Mouse (Mus musculus): ENCODE measurements at regions not wholly inside any gene's neighbourhood (a gene's known extent, or its start where the extent isn't known, plus 50 kb on each side); places are given as distances from the start of the nearest gene placed in this dataset.

DNA sequence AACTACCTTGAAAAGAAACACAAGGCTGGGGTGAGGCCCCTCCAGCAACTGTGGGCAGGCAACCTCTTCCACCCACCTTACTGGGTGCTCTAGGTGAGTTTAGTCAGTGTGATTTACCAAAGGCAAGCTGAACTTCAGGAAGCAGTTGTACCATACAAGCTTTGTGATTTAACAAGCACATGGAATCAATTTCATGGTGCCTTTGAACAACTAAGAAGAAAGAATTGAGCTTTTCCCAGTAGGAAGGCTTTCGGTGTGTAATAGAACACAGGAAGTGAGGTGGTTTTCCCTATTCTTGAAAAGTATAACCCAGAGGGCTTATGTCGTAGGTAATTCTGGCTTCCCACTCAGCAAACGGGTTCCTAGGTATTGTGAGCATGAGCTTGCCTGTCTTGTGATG, 82.7 kb upstream of the Myocd start:
- H3K4me3 ChIP-seq (replicated peaks; ENCODE audit: low read length) = no peak overlapping the region
- ATAC-seq = no peak
- H3K9ac ChIP-seq (replicated peaks; ENCODE audit: low read depth, low read length) = no peak overlapping the region
- no peaks in the 10 kb centered on the region for H3K9me3 ChIP-seq (ENCODE audit: control insufficient read depth, low read length)
- no peaks in the 10 kb centered on the region for H3K4me1 ChIP-seq (replicated peaks; ENCODE audit: control insufficient read depth, insufficient read depth, low read length)
- H3K27ac ChIP-seq (ENCODE audit: low read length) = no peak overlapping the region
- 73% methylated on average over 3 of the region's 3 CpGs for WGBS
- H3K27me3 ChIP-seq (replicated peaks; ENCODE audit: control insufficient read depth, insufficient read depth, low read length) = no peaks in the 10 kb centered on the region
- no peak overlapping the region for H3K4me2 ChIP-seq (ENCODE audit: low read length)
- no peaks in the 10 kb centered on the region for H3K36me3 ChIP-seq (ENCODE audit: control insufficient read depth, insufficient read depth)

DNA sequence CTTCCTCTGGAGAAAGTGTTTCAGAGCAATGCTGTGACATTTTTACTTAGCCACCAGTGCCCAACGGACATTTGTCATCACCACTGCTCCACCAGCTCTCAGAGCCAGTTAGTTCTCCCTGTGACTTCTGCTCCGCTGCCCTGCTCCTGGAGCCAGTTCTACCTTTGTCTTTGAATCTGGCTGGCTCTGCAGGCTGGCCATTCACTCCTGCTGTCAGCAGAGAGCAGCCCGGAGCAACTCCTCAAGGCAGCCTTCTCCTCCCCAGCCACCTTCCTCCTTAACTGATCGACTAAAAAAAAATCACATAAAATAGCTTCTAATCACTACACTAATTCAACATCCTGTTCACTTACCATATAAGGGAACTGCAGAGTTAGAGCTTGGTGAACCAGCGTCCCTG, 79.2 kb upstream of the Myocd start:
- Histone ChIP-seq H3K36me3 (ENCODE audit: control insufficient read depth, insufficient read depth) (no peaks in the 10 kb centered on the region), H3K9ac (replicated peaks; ENCODE audit: low read depth, low read length) (no peak overlapping the region), H3K27ac (ENCODE audit: low read length) (no peak overlapping the region), H3K27me3 (replicated peaks; ENCODE audit: control insufficient read depth, insufficient read depth, low read length) (no peaks in the 10 kb centered on the region), H3K4me3 (replicated peaks; ENCODE audit: low read length) (no peak overlapping the region), H3K9me3 (ENCODE audit: control insufficient read depth, low read length) (no peaks in the 10 kb centered on the region), H3K4me2 (ENCODE audit: low read length) (no peak overlapping the region), H3K4me1 (replicated peaks; ENCODE audit: control insufficient read depth, insufficient read depth, low read length) (no peaks in the 10 kb centered on the region)
- 55% methylated on average over 5 of the region's 5 CpGs for WGBS
- no peak for ATAC-seq

DNA sequence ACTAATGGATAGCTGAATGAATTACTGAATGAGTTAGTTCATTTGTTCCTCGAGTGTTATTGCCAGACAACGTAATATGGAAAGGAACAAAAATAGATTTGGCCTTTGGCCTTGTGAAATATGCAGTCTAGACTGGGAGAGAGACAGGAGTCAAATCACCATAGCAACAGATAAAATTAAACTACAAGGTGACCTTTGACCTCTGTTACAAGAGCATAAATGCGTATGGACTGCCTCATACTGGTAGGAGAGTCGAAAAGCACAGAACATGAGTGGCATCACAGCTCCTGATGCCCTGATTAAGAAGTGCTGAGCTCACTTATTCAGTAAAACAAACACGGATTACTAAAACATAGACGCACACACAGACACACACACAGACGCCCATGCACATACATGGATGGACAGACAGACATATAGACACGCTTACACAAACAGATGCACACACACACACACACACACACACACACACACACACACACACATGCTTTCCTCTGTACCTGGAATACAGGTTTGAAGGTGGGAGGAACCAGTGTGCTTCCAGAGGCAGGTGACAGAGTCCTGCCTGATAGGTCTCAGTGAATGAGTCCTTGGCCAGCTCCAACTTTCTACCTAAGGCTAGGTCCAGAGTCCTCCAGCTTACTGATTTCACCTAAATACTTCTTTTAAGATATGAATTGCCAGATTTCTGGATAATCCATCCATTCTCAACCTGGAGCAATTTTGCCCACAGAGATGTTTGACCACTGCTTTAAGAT, 72.1 kb upstream of the Myocd start:
- Histone ChIP-seq H3K9ac (replicated peaks; ENCODE audit: low read depth, low read length) (no peak overlapping the region), H3K27me3 (replicated peaks; ENCODE audit: control insufficient read depth, insufficient read depth, low read length) (no peaks in the 10 kb centered on the region), H3K9me3 (ENCODE audit: control insufficient read depth, low read length) (no peaks in the 10 kb centered on the region), H3K4me3 (replicated peaks; ENCODE audit: low read length) (no peak overlapping the region), H3K27ac (ENCODE audit: low read length) (no peak overlapping the region), H3K4me2 (ENCODE audit: low read length) (no peak overlapping the region), H3K4me1 (replicated peaks; ENCODE audit: control insufficient read depth, insufficient read depth, low read length) (no peaks in the 10 kb centered on the region), H3K36me3 (ENCODE audit: control insufficient read depth, insufficient read depth) (no peaks in the 10 kb centered on the region)
- WGBS = 91% methylated on average over 8 of the region's 8 CpGs
- no peak for ATAC-seq

DNA sequence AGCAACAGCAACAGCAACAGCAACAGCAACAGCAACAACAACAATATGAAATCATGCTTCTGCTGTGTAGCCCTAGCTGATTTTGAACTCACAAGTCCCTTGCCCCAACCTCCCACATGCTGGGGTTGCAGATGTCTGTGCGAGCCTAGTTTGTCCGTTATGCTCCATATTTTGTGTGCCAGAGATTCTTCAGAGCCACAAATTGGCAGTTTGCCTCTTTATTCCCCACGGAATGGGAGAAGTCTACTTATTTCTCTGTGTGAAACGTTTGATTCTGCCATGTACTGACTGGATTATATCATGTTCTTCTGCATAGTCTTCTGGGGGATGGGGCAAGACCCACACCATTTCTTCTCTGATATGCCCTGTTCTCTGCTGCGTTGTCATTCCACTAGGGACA, 64.5 kb upstream of the Myocd start:
- H3K9me3 ChIP-seq (ENCODE audit: control insufficient read depth, low read length) = no peaks in the 10 kb centered on the region
- no peak overlapping the region for H3K27ac ChIP-seq (ENCODE audit: low read length)
- H3K9ac ChIP-seq (replicated peaks; ENCODE audit: low read depth, low read length) = no peak overlapping the region
- no peaks in the 10 kb centered on the region for H3K27me3 ChIP-seq (replicated peaks; ENCODE audit: control insufficient read depth, insufficient read depth, low read length)
- no peak for ATAC-seq
- H3K4me3 ChIP-seq (replicated peaks; ENCODE audit: low read length) = no peak overlapping the region
- WGBS = 54% methylated on average over 5 of the region's 5 CpGs
- no peaks in the 10 kb centered on the region for H3K36me3 ChIP-seq (ENCODE audit: control insufficient read depth, insufficient read depth)
- H3K4me2 ChIP-seq (ENCODE audit: low read length) = no peak overlapping the region
- no peaks in the 10 kb centered on the region for H3K4me1 ChIP-seq (replicated peaks; ENCODE audit: control insufficient read depth, insufficient read depth, low read length)

DNA sequence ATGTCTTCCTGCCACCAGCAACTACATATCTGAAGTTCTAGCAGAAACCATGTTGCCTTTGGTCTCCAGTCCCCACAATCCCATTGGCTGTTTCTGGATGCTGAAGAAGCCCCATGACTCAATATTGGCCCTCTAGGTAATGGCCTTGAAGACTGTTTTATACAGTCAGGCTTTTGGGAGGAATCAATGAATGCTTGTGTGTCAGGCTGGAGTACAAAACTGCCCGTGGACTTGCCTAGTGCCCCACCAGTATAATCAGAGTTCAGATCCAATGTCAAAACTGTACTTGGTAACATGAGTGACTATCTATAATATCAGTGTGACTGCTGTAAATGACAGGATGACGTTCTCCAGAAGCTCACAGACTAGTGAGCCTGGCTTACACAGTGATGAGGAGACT, 63.3 kb upstream of the Myocd start:
- Histone ChIP-seq H3K4me2 (ENCODE audit: low read length) (no peak overlapping the region), H3K4me1 (replicated peaks; ENCODE audit: control insufficient read depth, insufficient read depth, low read length) (no peaks in the 10 kb centered on the region), H3K9me3 (ENCODE audit: control insufficient read depth, low read length) (no peaks in the 10 kb centered on the region), H3K27me3 (replicated peaks; ENCODE audit: control insufficient read depth, insufficient read depth, low read length) (no peaks in the 10 kb centered on the region), H3K4me3 (replicated peaks; ENCODE audit: low read length) (no peak overlapping the region), H3K27ac (ENCODE audit: low read length) (no peak overlapping the region), H3K36me3 (ENCODE audit: control insufficient read depth, insufficient read depth) (no peaks in the 10 kb centered on the region), H3K9ac (replicated peaks; ENCODE audit: low read depth, low read length) (no peak overlapping the region)
- no peak for ATAC-seq
- WGBS = 85% methylated on average over 2 of the region's 2 CpGs

DNA sequence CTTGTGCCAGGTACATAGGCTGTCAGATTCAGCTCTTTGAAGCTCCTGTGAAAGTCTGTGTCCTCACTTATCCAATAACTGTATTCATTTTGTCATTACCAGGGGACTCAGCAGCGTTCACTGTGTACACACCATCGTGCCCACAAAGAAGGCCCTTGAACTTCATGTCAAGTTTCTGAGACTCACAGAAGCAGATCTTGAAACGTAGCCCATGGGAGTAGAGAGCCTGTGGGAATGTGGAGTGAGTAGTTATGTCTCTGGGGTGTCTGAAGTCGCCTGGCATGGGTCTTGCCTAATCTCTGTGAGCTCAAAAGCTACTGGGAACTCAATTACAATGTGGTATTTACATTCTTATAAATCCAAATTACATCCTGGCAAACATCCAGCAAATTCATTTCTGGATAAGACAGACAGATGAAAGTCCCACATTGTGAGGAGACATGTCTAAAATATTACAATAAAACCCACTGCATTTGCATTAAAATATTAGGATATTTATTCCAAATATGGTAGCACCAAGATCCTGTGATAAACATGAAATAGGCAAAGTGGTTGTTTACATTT, 53.2 kb upstream of the Myocd start:
- H3K9ac ChIP-seq (replicated peaks; ENCODE audit: low read depth, low read length) = no peak overlapping the region
- H3K9me3 ChIP-seq (ENCODE audit: control insufficient read depth, low read length) = no peaks in the 10 kb centered on the region
- no peaks in the 10 kb centered on the region for H3K4me1 ChIP-seq (replicated peaks; ENCODE audit: control insufficient read depth, insufficient read depth, low read length)
- no peaks in the 10 kb centered on the region for H3K36me3 ChIP-seq (ENCODE audit: control insufficient read depth, insufficient read depth)
- H3K4me3 ChIP-seq (replicated peaks; ENCODE audit: low read length) = no peak overlapping the region
- no peaks in the 10 kb centered on the region for H3K27me3 ChIP-seq (replicated peaks; ENCODE audit: control insufficient read depth, insufficient read depth, low read length)
- ATAC-seq = no peak
- WGBS = 57% methylated on average over 4 of the region's 4 CpGs
- H3K27ac ChIP-seq (ENCODE audit: low read length) = no peak overlapping the region
- H3K4me2 ChIP-seq (ENCODE audit: low read length) = no peak overlapping the region

Data from forebrain, embryonic 16.5 days (tissue).